Mouse (Mus musculus): ENCODE results near the gene Sp3.
A peak's percentile ranks its signal among the peaks of the same experiment; 100 is the strongest.
"Not testable (repeated sequence)": the region's sequence is repeated elsewhere in the genome, so short reads cannot be mapped to it uniquely, and the experiment has no call there.

Gene Sp3

DNA sequence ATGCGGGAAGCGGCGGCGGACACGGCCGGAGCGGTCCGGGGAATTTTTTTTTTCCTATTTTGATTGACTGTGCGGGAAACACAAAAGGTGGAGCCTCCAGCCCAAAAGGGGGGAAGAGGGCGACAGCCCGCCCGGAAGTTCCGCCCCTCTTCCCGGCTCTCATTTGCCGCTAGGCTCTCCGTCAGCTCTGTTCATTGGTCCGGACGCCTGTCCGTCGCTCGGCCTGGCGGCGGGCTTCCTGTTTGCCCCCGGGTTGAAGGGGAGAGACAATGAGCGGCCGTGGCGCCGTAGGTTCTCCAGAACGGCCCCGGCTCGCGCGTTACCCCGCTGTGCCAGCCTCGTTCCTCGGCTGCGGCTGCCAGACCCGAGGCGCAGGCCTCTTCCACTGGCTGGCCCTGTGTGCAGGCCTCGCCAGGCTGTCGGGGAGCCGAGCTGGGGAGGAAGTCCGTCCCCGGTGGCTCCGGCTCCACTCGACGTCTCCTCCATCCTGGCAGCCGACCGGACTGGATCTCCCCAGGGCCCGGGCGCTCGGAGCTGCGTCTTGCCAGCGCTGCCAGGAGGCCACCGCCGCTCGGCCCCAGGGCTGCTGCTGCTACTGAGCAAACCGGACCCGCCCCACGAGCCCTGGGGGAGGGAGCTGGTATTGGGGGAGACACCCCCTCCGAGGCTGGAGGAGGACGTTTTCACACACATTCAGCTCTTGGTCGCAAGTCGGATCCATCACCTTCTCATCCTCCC is at the start of gene Sp3:
Gene Sp3 (minus strand): TSS at position 110 of the 738 bp plus-strand sequence.
- peak; percentile 97 for DNase-seq

DNA sequence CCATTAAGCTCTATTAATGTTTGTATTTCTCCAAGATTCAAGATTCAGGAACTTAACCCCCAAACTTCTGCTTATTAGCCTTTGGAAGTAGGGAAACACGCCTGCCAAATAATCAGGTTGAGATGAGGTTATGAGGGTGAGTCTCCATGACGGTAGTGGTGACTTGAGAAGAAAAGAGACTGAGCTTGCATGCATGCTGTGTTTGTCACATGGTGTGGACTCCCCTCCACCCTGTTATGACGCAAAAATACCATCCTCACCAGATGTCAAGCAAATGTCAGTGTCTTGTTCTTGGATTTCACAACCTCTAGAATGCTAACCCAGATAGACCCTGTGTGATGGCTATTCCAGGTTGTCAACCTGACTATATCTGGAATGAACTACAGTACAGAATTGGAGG is 49.6 kb upstream of the Sp3 start:
- DNase-seq = no peak

DNA sequence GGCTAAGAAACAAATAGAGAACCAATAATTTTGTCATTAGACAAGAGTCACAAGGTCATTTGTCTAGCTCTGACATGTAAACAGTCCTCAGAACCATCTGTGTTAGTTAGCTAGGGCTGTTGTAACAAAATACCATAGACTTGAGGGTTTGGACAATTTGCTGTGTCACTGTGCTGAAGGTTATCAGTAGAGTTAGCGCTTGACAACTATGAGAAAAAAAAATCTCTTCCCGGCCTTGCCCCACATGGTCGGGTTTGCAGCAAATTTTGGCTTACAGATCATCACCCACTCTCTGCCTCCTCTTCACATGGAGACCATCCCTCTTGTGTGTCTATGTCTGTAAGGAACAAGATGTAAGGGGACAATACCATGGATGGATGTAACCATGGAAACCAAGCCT is 47.8 kb upstream of the Sp3 start:
- DNase-seq = no peak

DNA sequence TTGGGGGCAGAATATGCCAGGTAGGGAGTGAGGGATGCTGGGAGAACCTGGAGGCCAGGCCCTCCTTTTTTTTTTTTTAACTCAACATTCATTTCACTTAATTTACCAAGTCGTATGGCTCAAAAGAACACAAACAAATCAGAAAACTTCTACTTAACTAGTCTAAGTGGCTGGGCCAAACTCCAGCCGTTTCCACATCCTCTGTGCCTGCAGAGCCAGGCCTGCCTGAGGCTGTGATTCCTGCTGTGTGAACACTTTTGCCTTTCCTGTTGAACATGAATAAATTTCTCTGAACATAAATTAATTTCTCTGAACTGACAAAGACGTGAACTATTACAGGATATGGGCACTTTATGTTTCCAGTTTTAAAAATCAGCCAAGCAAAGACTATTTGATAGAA is 46.9 kb upstream of the Sp3 start:
- DNase-seq = no peak

- DNase-seq = no peak
Observed at GRCm38 (mm10) chr2:73023803-73024202, 43.6 kb upstream of the Sp3 start.

- DNase-seq = no peak
Observed at GRCm38 (mm10) chr2:73021046-73021445, 40.8 kb upstream of the Sp3 start.

GRCm38 (mm10) chr2:73019371-73020146 is 39.3 kb upstream of the Sp3 start:
- peak; percentile 56 for DNase-seq

DNA sequence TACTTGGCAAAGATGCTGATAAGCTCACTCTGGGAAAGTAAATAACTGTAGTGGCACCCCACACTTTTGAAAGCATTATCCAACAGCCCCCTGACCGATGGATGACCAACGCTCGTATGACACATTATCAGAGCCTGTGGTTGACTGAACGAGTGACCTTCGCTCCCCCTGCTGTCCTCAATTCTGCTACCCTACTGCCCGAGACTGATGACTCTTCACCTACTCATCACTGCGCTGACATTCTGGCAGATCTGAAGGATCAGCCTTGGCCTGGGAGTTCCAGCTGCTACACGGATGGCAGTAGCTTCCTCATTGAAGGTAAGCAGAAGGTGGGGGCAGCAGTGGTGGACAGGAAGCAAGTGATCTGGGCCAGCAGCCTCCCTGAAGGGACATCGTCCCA is 33.8 kb upstream of the Sp3 start:
- DNase-seq = not testable (repeated sequence)

- DNase-seq = no peak
Observed at GRCm38 (mm10) chr2:73012636-73013035, 32.4 kb upstream of the Sp3 start.

- DNase-seq = no peak
Observed at GRCm38 (mm10) chr2:73007472-73007871, 27.2 kb upstream of the Sp3 start.

DNA sequence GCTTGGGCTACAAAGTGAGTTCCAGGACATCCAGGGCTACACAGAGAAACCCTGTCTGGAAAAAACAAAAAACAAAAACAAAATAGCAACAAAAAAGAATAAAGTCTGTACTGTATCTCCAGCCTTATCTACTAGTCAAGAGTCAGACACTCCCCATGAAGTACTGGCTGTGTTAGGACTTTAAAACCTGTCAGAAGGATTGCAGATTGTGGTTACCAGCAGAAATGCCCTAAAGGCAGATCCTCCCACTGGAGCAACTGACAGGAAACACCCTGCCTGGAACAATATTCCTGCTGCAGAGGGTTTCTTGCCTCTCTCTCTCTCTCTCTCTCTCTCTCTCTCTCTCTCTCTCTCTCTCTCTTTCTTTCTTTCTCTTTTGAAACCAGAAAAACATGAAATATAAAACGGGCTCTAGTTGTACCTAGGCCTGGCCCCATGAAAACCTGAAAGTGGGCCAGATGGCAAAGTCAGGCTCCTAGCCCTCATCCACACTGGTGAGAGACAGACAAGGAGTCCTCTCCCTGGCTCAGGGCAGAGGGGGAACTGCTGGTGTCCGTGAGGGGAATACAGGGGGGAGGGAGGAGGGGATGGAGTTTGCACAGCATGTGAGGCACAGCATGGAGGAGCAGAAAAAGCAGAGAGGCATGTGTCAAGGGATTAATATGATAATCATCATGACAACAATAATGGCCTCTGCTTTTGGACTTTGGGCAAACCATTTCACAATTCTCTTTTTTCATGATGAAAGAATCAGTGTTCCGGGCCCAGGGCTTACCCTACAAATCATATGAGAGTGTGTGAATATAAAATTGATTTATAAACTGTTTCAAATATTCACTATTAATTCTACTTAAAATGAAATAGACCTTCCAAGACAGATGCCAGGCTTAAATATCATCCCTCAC is 25.6 kb upstream of the Sp3 start:
- DNase-seq = no peak

DNA sequence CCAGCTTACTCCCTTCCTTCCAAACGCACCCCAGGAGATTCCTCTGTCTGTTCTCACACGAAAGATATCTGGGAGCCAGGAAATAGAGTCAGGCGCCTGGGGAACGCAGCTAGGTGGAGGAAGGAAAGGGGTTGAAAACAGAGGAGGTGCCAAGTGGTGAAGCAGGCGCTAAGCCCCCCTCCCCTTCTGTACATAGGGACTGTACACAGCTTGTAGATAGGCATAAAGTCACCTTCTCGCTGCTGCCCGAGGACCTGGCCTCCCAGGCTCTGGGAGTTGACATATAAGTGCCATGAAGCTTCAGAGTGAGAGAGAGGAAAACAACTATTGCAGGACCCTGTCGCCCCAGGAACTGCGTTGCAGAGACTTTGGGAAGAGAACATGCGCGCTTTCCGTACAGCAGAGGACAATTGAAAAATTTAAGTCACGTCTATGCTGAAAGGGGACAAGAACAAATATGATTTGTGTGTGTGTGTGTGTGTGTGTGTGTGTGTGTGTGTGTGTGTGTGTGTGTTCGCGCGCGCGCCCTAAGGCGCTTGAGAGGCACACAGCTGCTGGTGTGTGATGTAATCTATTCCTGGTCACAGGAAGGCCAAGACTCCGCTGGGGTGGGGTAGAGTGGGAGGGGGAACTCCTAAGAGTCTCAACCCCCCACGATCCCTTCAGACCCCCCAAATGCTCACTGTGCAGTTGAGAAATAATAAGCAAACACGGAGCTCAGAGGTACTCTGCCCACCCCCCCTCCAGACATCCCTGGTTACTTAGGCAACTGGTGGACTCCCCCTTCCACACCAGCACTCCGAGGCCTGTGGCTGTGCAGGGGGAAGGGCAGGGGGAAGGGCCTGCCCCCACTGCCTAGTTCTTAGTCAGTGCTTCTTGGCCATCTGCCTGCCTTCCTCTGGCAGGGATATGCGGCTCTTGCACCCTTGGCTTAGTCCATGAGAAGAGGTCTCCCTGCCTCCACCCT is 23.8 kb upstream of the Sp3 start:
- no peak for DNase-seq

- no peak for DNase-seq
Observed at GRCm38 (mm10) chr2:73003049-73003448, 22.8 kb upstream of the Sp3 start.

DNA sequence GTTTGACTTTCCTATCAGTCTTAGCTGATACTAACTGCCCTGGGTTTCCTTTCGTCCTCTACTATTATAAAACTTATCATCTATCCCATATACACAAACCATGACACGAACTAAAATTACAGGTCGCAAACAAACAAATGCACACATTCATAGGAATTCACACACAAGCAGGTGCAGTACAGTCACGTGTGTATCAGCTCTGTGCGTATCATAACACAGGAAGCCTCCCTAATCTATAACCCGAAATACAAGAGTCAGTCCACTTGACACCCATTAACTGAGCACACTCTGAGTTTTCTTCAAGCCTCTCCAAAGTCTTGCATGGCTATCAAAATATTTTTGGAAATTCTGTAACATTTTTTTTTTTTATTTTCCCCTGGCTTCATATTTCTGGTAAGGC is 22.2 kb upstream of the Sp3 start:
- no peak for DNase-seq

DNA sequence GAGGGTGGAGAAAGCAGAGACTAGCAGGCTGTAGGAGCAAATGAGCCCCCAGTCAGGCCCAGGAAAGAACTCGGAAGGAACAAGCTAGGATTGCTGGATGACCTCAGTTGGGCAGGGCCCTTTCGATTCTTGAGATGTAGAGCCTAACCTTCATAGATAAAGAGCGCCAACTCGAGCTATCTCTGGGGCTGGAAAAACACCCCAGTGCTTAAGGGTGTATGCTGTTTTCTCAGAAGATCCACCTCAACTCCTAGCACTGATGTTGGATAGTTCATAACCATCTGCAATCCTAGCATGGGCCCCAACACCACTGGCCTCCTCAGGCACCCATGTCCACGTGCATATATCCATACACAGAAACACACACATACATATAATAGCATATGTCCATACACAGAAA is 21.7 kb upstream of the Sp3 start:
- no peak for DNase-seq

DNA sequence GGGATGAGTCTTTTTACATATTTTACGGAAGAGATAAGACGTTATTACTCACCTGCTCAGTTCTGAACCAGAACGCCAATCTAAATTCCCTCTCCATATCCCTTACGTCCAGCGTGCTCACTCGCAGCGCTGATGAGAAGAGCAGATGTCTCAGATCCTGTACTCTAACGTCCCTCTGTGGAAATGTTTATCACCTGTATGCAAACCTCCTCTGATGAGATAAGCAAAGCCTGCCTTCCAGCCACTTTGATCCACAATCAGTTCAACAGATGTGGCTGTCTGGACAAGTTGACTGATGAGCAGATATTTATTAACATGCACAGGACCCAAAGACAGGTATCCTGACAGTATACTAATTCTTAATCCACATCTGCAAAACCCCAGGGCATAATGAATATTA is 19.9 kb upstream of the Sp3 start:
- no peak for DNase-seq

DNA sequence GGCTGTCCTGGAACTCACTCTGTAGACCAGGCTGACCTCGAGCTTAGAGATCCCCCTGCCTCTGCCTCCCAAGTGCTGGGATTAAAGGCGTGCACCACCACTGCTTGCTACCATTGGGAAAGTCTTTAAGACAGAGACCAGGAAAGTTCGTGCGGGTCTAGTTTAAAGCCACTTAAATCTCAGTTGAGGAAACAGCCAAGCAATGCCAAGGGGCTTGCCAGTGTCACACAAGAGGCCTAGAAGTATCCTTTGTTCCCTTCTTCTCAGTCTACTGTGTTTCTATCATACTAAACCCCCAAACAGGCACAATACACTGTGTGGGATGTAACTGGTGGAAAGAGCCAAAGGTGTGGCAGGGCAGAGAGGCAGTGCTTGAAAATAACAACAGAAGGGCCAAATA is 17.3 kb upstream of the Sp3 start:
- no peak for DNase-seq

DNA sequence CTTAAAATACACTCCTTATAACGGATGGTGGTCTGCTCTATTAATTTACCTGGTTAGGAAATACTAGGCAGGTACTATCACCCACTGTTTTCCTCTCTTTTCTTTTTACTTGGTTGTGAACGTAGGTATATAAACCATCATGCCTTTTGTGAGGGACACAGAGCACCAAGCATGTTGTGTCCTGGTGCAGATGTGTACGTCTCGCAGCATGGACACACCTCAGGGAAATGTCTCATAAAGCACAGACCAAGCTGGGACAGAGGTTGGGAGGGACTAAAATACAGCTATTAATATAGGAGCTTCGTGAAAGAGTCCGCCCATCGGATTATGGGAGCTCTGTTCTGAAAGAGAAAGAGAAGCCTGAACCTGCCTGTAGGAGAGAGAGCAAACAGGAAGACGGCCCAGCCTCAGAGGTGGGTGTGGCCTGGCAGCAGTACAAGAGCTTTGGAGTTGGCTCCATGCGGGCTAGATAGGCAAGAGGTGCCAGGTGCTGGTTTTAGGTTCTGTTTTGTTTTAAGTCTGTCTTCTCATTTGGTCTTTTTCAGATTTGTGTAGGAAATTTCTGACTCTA is 16.6 kb upstream of the Sp3 start:
- DNase-seq = peak; percentile 55

GRCm38 (mm10) chr2:72995346-72996097 is 15.3 kb upstream of the Sp3 start:
- DNase-seq = peak; percentile 72

- no peak for DNase-seq
Observed at GRCm38 (mm10) chr2:72994165-72994564, 13.9 kb upstream of the Sp3 start.

- DNase-seq = no peak
Observed at GRCm38 (mm10) chr2:72992497-72992896, 12.3 kb upstream of the Sp3 start.
